Mouse (Mus musculus): ENCODE results near the gene 5830411N06Rik. TPM values are rescaled to one million over a fixed set of nuclear protein-coding genes. Genes with fewer than 3 reads are reported as not detected.

Gene 5830411N06Rik
- polyA plus RNA-seq, 1 experiment, result 0.22 TPM

Other genes with a start within 250 kb of the 5830411N06Rik start
- 72.4 and 98.7 TPM in 2 replicates for gene Zfp511, start 210.9 kb upstream of the 5830411N06Rik start, polyA plus RNA-seq (2012; rRNA removed)
- 33.2 and 33.3 TPM in 2 replicates for gene Tubgcp2, start 210.6 kb upstream of the 5830411N06Rik start, polyA plus RNA-seq (2012; rRNA removed)
- 0.03 TPM in 2 replicates for gene Msx3, start 198.2 kb upstream of the 5830411N06Rik start, polyA plus RNA-seq (2012; rRNA removed)
- gene Caly, start 164.7 kb upstream of the 5830411N06Rik start, polyA plus RNA-seq (2012; rRNA removed), result 0.83 and 1.0 TPM in 2 replicates
- 3.3 TPM in 2 replicates for gene Prap1, start 153.9 kb upstream of the 5830411N06Rik start, polyA plus RNA-seq (2012; rRNA removed)
- 61.2 and 63.5 TPM in 2 replicates for gene Fuom, start 144.8 kb upstream of the 5830411N06Rik start, polyA plus RNA-seq (2012; rRNA removed)
- 8.1 and 11.0 TPM in 2 replicates for gene Paox, start 131.5 kb upstream of the 5830411N06Rik start, polyA plus RNA-seq (2012; rRNA removed)
- 112 and 118 TPM in 2 replicates for gene Echs1, start 130.8 kb upstream of the 5830411N06Rik start, polyA plus RNA-seq (2012; rRNA removed)
- 26.1 and 31.0 TPM in 2 replicates for gene Mtg1, start 109.7 kb upstream of the 5830411N06Rik start, polyA plus RNA-seq (2012; rRNA removed)
- gene Sprn, start 92.4 kb upstream of the 5830411N06Rik start, polyA plus RNA-seq (2012; rRNA removed), result 4.8 and 8.9 TPM in 2 replicates
- gene Olfr522, start 82.5 kb upstream of the 5830411N06Rik start, polyA plus RNA-seq (2012; rRNA removed), result not detected in 2 replicates
- gene Olfr523, start 74.1 kb upstream of the 5830411N06Rik start, polyA plus RNA-seq (2012; rRNA removed), result not detected in 2 replicates
- gene Olfr524, start 41.3 kb upstream of the 5830411N06Rik start, polyA plus RNA-seq (2012; rRNA removed), result not detected in 2 replicates
- 1.1 and 1.2 TPM in 2 replicates for gene Cd163l1, start 29.0 kb upstream of the 5830411N06Rik start, polyA plus RNA-seq (2012; rRNA removed)
- not detected in 2 replicates for gene Olfr525, start 73.6 kb downstream of the 5830411N06Rik start, polyA plus RNA-seq (2012; rRNA removed)
- gene Olfr527, start 86.7 kb downstream of the 5830411N06Rik start, polyA plus RNA-seq (2012; rRNA removed), result not detected in 2 replicates
- gene Olfr60, start 114.4 kb downstream of the 5830411N06Rik start, polyA plus RNA-seq (2012; rRNA removed), result 0.04 and 0.22 TPM in 2 replicates
- not detected in 2 replicates for gene Olfr530, start 129.0 kb downstream of the 5830411N06Rik start, polyA plus RNA-seq (2012; rRNA removed)
- not detected in 2 replicates for gene Olfr531, start 155.6 kb downstream of the 5830411N06Rik start, polyA plus RNA-seq (2012; rRNA removed)
- not detected in 2 replicates for gene Olfr532, start 174.4 kb downstream of the 5830411N06Rik start, polyA plus RNA-seq (2012; rRNA removed)
- gene Olfr533, start 216.1 kb downstream of the 5830411N06Rik start, polyA plus RNA-seq (2012; rRNA removed), result not detected in 2 replicates
- gene Olfr535, start 236.9 kb downstream of the 5830411N06Rik start, polyA plus RNA-seq (2012; rRNA removed), result not detected in 2 replicates

All from urinary bladder, adult 2 months (tissue).